Mouse (Mus musculus) neural tube, embryonic 11.5 days (tissue): ENCODE data around the gene Gpr183. TPM values are rescaled to one million over a fixed set of nuclear protein-coding genes. Genes with fewer than 3 reads are reported as not detected.

Source experiments
- ATAC-seq: fragments of 200-750 bp; cut with Nextera tagmentation; 2 replicates; pipeline ENCODE4 v1.8.0; 2017; ENCODE audit warnings: moderate number of reproducible peaks, mild to moderate bottlenecking, moderate TSS enrichment, moderate library complexity; ENCODE audit not compliant: insufficient read depth, low FRiP score, low TSS enrichment
- DNase-seq: peaks from one replicate; pipeline ENCODE4 v3.0.0-alpha.2; 2015; ENCODE audit warnings: low spot score
- H3K27ac ChIP-seq: fragments of 300-500 bp; sonication (generic); 2 replicates; pipeline ENCODE4 v1.5.1; 2014; ENCODE audit warnings: low read depth, mild to moderate bottlenecking, low read length
- H3K27me3 ChIP-seq: fragments of 300-500 bp; sonication (generic); 2 replicates; pipeline ENCODE4 v1.6.1; 2014; ENCODE audit warnings: mild to moderate bottlenecking, low read length, mixed read lengths; ENCODE audit not compliant: control insufficient read depth, insufficient read depth
- H3K36me3 ChIP-seq: fragments of 300-500 bp; sonication (generic); 2 replicates; pipeline ENCODE4 v1.6.1; 2014; ENCODE audit warnings: mild to moderate bottlenecking, low read length, moderate library complexity, mixed read lengths; ENCODE audit not compliant: control insufficient read depth, insufficient read depth
- H3K4me1 ChIP-seq: fragments of 300-500 bp; sonication (generic); 2 replicates; pipeline ENCODE4 v1.6.1; 2014; ENCODE audit warnings: low read length, mixed read lengths; ENCODE audit not compliant: control insufficient read depth, insufficient read depth
- H3K4me2 ChIP-seq: fragments of 300-500 bp; sonication (generic); 2 replicates; pipeline ENCODE4 v1.6.1; 2014; ENCODE audit warnings: low read depth, mild to moderate bottlenecking, moderate library complexity
- H3K4me3 ChIP-seq: fragments of 300-500 bp; sonication (generic); 2 replicates; pipeline ENCODE4 v1.5.1; 2014; ENCODE audit warnings: low read depth, low read length
- H3K9ac ChIP-seq: fragments of 300-500 bp; sonication (generic); 2 replicates; pipeline ENCODE4 v1.6.1; 2014; ENCODE audit warnings: mild to moderate bottlenecking, low read length
- H3K9me3 ChIP-seq: fragments of 300-500 bp; sonication (generic); 2 replicates; pipeline ENCODE4 v1.6.1; 2016; ENCODE audit warnings: low read length; ENCODE audit not compliant: control insufficient read depth
- WGBS: fragments of 180-500 bp; shearing (Covaris S2); extraction: QIAGEN DNeasy Blood & Tissue Kit; methylation state at CpG from one replicate; pipeline ENCODE4 v1.1.7; 2014; 5-methylcytosine and 5-hydroxymethylcytosine counted together
- polyA plus RNA-seq: library from polyadenylated mRNA; unstranded; fragments of >200 nt; fragmentation: Nextera tagmentation; extraction: Ambion mirVana; gene quantifications from 2 replicates; pipeline ENCODE4 v1.2.1, GENCODE M21; 2014

The Gpr183 gene
- polyA plus RNA-seq, 1 experiment from 2014 or later, result 3.5 TPM

- Histone ChIP-seq H3K4me2 (no peak overlapping the region), H3K4me1 (no peaks in the 10 kb centered on the region), H3K9me3 (no peaks in the 10 kb centered on the region), H3K4me3 (no peak overlapping the region), H3K36me3 (no peaks in the 10 kb centered on the region), H3K27me3 (no peaks in the 10 kb centered on the region), H3K27ac (no peak overlapping the region), H3K9ac (no peak overlapping the region)
- WGBS, result 78% methylated on average over 8 of the region's 8 CpGs
- no peak for DNase-seq
- ATAC-seq, result no peak
Observed at GRCm38 (mm10) chr14:121983009-121983933, 18.3 kb upstream of the Gpr183 start.

GRCm38 (mm10) chr14:121981531-121981930, 16.5 kb upstream of the Gpr183 start:
- ATAC-seq, result no peak
- no peaks in the 10 kb centered on the region for H3K4me1 ChIP-seq
- no peak overlapping the region for H3K4me3 ChIP-seq
- H3K36me3 ChIP-seq, result no peaks in the 10 kb centered on the region
- 90% methylated on average over 1 of the region's 1 CpGs for WGBS
- H3K27me3 ChIP-seq, result no peaks in the 10 kb centered on the region
- no peak overlapping the region for H3K9ac ChIP-seq
- no peak overlapping the region for H3K4me2 ChIP-seq
- no peak for DNase-seq
- no peaks in the 10 kb centered on the region for H3K9me3 ChIP-seq
- no peak overlapping the region for H3K27ac ChIP-seq

GRCm38 (mm10) chr14:121973114-121973513, 8.1 kb upstream of the Gpr183 start:
- no peak overlapping the region for H3K9ac ChIP-seq
- no peak for ATAC-seq
- no peak overlapping the region for H3K4me3 ChIP-seq
- no peak overlapping the region for H3K27ac ChIP-seq
- WGBS, result 92% methylated on average over 10 of the region's 10 CpGs
- H3K27me3 ChIP-seq, result no peaks in the 10 kb centered on the region
- H3K4me2 ChIP-seq, result no peak overlapping the region
- H3K4me1 ChIP-seq, result no peaks in the 10 kb centered on the region
- no peaks in the 10 kb centered on the region for H3K9me3 ChIP-seq
- DNase-seq, result no peak
- H3K36me3 ChIP-seq, result no peaks in the 10 kb centered on the region

- ATAC-seq (no peak), DNase-seq (no peak)
- H3K4me2 ChIP-seq, result no peak overlapping the region
- H3K4me1 ChIP-seq, result no peaks in the 10 kb centered on the region
- H3K9ac ChIP-seq, result no peak overlapping the region
- WGBS, result 80% methylated on average over 1 of the region's 1 CpGs
- H3K9me3 ChIP-seq, result no peaks in the 10 kb centered on the region
- H3K4me3 ChIP-seq, result no peak overlapping the region
- no peaks in the 10 kb centered on the region for H3K36me3 ChIP-seq
- H3K27me3 ChIP-seq, result no peaks in the 10 kb centered on the region
- no peak overlapping the region for H3K27ac ChIP-seq
Observed at GRCm38 (mm10) chr14:121970402-121970801, 5.4 kb upstream of the Gpr183 start.

- 90% methylated on average over 4 of the region's 4 CpGs for WGBS
- Histone ChIP-seq H3K4me3 (no peak overlapping the region), H3K4me2 (no peak overlapping the region), H3K27me3 (no peaks in the 10 kb centered on the region), H3K9me3 (no peaks in the 10 kb centered on the region), H3K36me3 (no peaks in the 10 kb centered on the region), H3K9ac (no peak overlapping the region), H3K4me1 (no peaks in the 10 kb centered on the region), H3K27ac (no peak overlapping the region)
- DNase-seq (no peak), ATAC-seq (no peak)
Observed at GRCm38 (mm10) chr14:121967095-121967494, 2.1 kb upstream of the Gpr183 start.

GRCm38 (mm10) chr14:121965461-121965860, 466 bp upstream of the Gpr183 start:
- Histone ChIP-seq H3K9me3 (no peaks in the 10 kb centered on the region), H3K36me3 (no peaks in the 10 kb centered on the region)

GRCm38 (mm10) chr14:121963942-121964335, 1.1 kb downstream of the Gpr183 start:
- Histone ChIP-seq H3K27me3 (no peaks in the 10 kb centered on the region), H3K36me3 (no peaks in the 10 kb centered on the region), H3K4me3 (no peak overlapping the region), H3K9ac (no peak overlapping the region), H3K4me2 (no peak overlapping the region), H3K27ac (no peak overlapping the region), H3K4me1 (no peaks in the 10 kb centered on the region), H3K9me3 (no peaks in the 10 kb centered on the region)
- no peak for DNase-seq
- no peak for ATAC-seq
- 62% methylated on average over 4 of the region's 4 CpGs for WGBS

More at GRCm38 (mm10) chr14:121965461-121965860, 466 bp upstream of the Gpr183 start:
- H3K4me3 ChIP-seq, result no peak overlapping the region
- H3K4me1 ChIP-seq, result no peaks in the 10 kb centered on the region
- H3K9ac ChIP-seq, result no peak overlapping the region
- no peaks in the 10 kb centered on the region for H3K27me3 ChIP-seq
- WGBS, result 89% methylated on average over 4 of the region's 4 CpGs
- DNase-seq (no peak), ATAC-seq (no peak)
- no peak overlapping the region for H3K27ac ChIP-seq
- H3K4me2 ChIP-seq, result no peak overlapping the region

GRCm38 (mm10) chr14:121963251-121963941, 1.6 kb downstream of the Gpr183 start:
- Histone ChIP-seq H3K4me3 (no peak overlapping the region), H3K4me1 (no peaks in the 10 kb centered on the region), H3K36me3 (no peaks in the 10 kb centered on the region), H3K9ac (no peak overlapping the region), H3K9me3 (no peaks in the 10 kb centered on the region), H3K4me2 (no peak overlapping the region), H3K27ac (no peak overlapping the region), H3K27me3 (no peaks in the 10 kb centered on the region)
- DNase-seq (no peak), ATAC-seq (no peak)
- WGBS, result 72% methylated on average over 9 of the region's 9 CpGs
